20 mouse cellular contexts compared by ENCODE assay signal in the genomic region with DNA sequence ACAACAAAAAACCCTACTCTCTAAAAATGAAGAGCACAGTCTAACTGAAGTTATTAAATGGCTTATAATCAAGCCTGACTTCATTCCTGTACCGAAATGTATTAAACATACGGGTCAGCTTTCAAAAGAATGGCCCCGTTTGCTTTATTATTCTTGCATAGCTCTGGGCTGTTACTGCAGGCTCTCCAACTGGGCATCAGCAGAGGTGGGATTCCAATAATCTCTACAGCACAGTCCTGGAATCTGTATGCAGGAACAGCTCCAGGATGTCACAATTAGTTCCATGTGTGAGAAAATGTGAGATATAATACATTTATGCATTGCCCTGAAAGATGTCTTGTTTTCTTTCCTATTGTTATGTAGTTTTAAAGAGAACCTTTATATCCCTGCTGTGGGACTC. TPM values are rescaled to one million over a fixed set of nuclear protein-coding genes. Genes with fewer than 3 reads are reported as not detected.
"Had no signal": no experiment of that assay in that cellular context is flagged by ENCODE, and none has a peak within 500 bp of the region (broad histone marks: within the 10 kb centered on the region; RNA-seq: fewer than 3 reads in every experiment).

No protein-coding gene starts in this region.

- H3K9ac ChIP-seq: lung, embryonic 14.5 days; midbrain, embryonic 12.5 days; neural tube, embryonic 13.5 days; neural tube, embryonic 15.5 days had no signal

- H3K27ac ChIP-seq: midbrain, embryonic 10.5 days; midbrain, embryonic 12.5 days; neural tube, embryonic 13.5 days; neural tube, embryonic 15.5 days had no signal

- H3K4me2 ChIP-seq: lung, embryonic 14.5 days; midbrain, embryonic 12.5 days; neural tube, embryonic 13.5 days; neural tube, embryonic 15.5 days had no signal

- DNase-seq: lung, embryonic 14.5 days; lung, postnatal 10 days; lung, postnatal 4 days; midbrain, embryonic 14.5 days; retina, postnatal 1 day; right cerebral cortex, adult 18-20 months; right cerebral cortex, postnatal 25 days; right cerebral cortex, postnatal 4 days; spleen, adult 18-20 months; thymus, adult 18-20 months; thymus, postnatal 14 days; thymus, postnatal 36 days had no signal

- H3K9me3 ChIP-seq: midbrain, embryonic 10.5 days; midbrain, embryonic 12.5 days; neural tube, embryonic 13.5 days; neural tube, embryonic 15.5 days had no signal

- ATAC-seq: midbrain, embryonic 16.5 days had no signal

- H3K4me3 ChIP-seq: midbrain, embryonic 10.5 days; midbrain, embryonic 12.5 days; myocyte; neural tube, embryonic 13.5 days; neural tube, embryonic 15.5 days had no signal

- H3K27me3 ChIP-seq: midbrain, embryonic 12.5 days; neural tube, embryonic 13.5 days; neural tube, embryonic 15.5 days had no signal

- H3K36me3 ChIP-seq: midbrain, embryonic 10.5 days; midbrain, embryonic 12.5 days; neural tube, embryonic 13.5 days; neural tube, embryonic 15.5 days had no signal

RNA-seq across cellular contexts. Expression of gene Prickle2, which starts 38.4 kb away (rescaled TPM):
- total RNA-seq: megakaryocyte, adult 5-6 weeks; megakaryocyte-erythroid progenitor cell, adult 5-6 weeks had no signal
